ENCODE assay signal across 19 mouse cellular contexts in the genomic region with DNA sequence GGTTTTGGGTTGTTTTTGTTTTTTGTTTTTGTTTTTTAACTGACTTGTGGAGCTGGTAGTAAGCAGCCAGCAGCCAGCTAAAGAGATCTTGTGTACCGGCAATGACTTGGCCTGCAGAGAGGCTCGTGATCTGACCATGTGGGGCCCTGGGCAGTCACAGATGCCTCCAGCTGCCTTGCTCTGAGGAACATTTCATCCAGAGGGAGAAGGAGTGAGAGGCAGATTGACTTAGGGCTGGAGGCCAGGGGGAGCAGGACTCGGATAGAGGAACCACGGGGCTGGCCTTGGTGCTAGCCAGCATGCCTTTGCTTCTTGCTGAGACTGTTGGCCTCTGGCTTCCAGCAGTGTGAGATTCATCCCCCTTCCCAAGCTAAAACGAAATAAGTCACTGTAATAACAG. TPM values are rescaled to one million over a fixed set of nuclear protein-coding genes. Genes with fewer than 3 reads are reported as not detected.
DNase-seq lines count a peak whose midpoint lies in the region; ATAC-seq lines count a peak whose summit lies in the region.
"Had no signal": no experiment of that assay in that cellular context is flagged by ENCODE, and none has a peak within 500 bp of the region (broad histone marks: within the 10 kb centered on the region; RNA-seq: fewer than 3 reads in every experiment).

No protein-coding gene starts in this region.

- H3K27ac ChIP-seq in kidney, embryonic 16.5 days (ENCODE audit: low read length): no peak overlapping the region
- no peak overlapping the region for H3K27ac ChIP-seq in midbrain, embryonic 14.5 days (replicated peaks; ENCODE audit: low read depth, low read length)
- H3K27ac ChIP-seq: forebrain, embryonic 15.5 days; heart, embryonic 15.5 days; hindbrain, embryonic 15.5 days; kidney, embryonic 15.5 days; limb, embryonic 15.5 days; midbrain, embryonic 13.5 days; stomach, embryonic 15.5 days had no signal

- 60% methylated on average over 5 of the region's 5 CpGs for WGBS in kidney, embryonic 16.5 days
- 56% methylated on average over 5 of the region's 5 CpGs for WGBS in midbrain, embryonic 14.5 days

- no peak overlapping the region for H3K4me2 ChIP-seq in kidney, embryonic 16.5 days (replicated peaks; ENCODE audit: low read depth, low read length)
- H3K4me2 ChIP-seq in midbrain, embryonic 14.5 days (ENCODE audit: low read length): no peak overlapping the region
- H3K4me2 ChIP-seq: forebrain, embryonic 15.5 days; heart, embryonic 15.5 days; hindbrain, embryonic 15.5 days; kidney, embryonic 15.5 days; limb, embryonic 15.5 days; midbrain, embryonic 13.5 days; stomach, embryonic 15.5 days had no signal

- no peaks in the 10 kb centered on the region for H3K9me3 ChIP-seq in kidney, embryonic 16.5 days (ENCODE audit: low read length)
- H3K9me3 ChIP-seq in midbrain, embryonic 14.5 days (ENCODE audit: control insufficient read depth, low read length): no peaks in the 10 kb centered on the region
- H3K9me3 ChIP-seq: forebrain, embryonic 15.5 days; heart, embryonic 15.5 days; hindbrain, embryonic 15.5 days; kidney, embryonic 15.5 days; limb, embryonic 15.5 days; midbrain, embryonic 13.5 days; stomach, embryonic 15.5 days had no signal

- H3K36me3 ChIP-seq in kidney, embryonic 16.5 days (ENCODE audit: insufficient read depth, low read length): peaks cover 9% of the 10 kb centered on the region; the same call in 1 of the 2 replicates
- peaks cover 5% of the 10 kb centered on the region; the same call in 1 of the 2 replicates for H3K36me3 ChIP-seq in midbrain, embryonic 14.5 days (ENCODE audit: control insufficient read depth, insufficient read depth, low read length)
- H3K36me3 ChIP-seq: forebrain, embryonic 15.5 days; heart, embryonic 15.5 days; hindbrain, embryonic 15.5 days; stomach, embryonic 15.5 days had no signal

- DNase-seq in gastrocnemius, postnatal 10 days: peak; percentile 18
- no peak for DNase-seq in gastrocnemius, adult 18-20 months (ENCODE audit: low spot score)
- DNase-seq in kidney, postnatal 14 days: peak; percentile 14
- peak; percentile 16 for DNase-seq in heart, adult 8-10 months (ENCODE audit: low spot score)
- peak; percentile 18 for DNase-seq in lung, postnatal 36 days
- no peak for DNase-seq in midbrain, embryonic 14.5 days
- no peak for DNase-seq in T-cell, adult 2 months (ENCODE audit: low spot score)
- DNase-seq: adrenal gland, postnatal 14 days; thymus, postnatal 14 days had no signal

- H3K27me3 ChIP-seq in kidney, embryonic 16.5 days (ENCODE audit: insufficient read depth, low read length): no peaks in the 10 kb centered on the region
- H3K27me3 ChIP-seq in midbrain, embryonic 14.5 days (ENCODE audit: control insufficient read depth, insufficient read depth, low read length): no peaks in the 10 kb centered on the region
- H3K27me3 ChIP-seq: forebrain, embryonic 15.5 days; heart, embryonic 15.5 days; hindbrain, embryonic 15.5 days; kidney, embryonic 15.5 days; limb, embryonic 15.5 days; midbrain, embryonic 13.5 days; stomach, embryonic 15.5 days had no signal

- peaks cover 3% of the 10 kb centered on the region; the same call in 1 of the 2 replicates for H3K4me1 ChIP-seq in kidney, embryonic 16.5 days (ENCODE audit: insufficient read depth, low read length)
- H3K4me1 ChIP-seq in midbrain, embryonic 14.5 days (ENCODE audit: control insufficient read depth, insufficient read depth, low read length): 0 out of 2 replicates have a peak, but pooled peaks cover under 1% of the 10 kb centered on the region
- H3K4me1 ChIP-seq: heart, embryonic 15.5 days; limb, embryonic 15.5 days had no signal

- no peak overlapping the region for H3K9ac ChIP-seq in kidney, embryonic 16.5 days (replicated peaks; ENCODE audit: low read length)
- no peak overlapping the region for H3K9ac ChIP-seq in midbrain, embryonic 14.5 days (replicated peaks; ENCODE audit: low read length)
- H3K9ac ChIP-seq: forebrain, embryonic 15.5 days; heart, embryonic 15.5 days; hindbrain, embryonic 15.5 days; kidney, embryonic 15.5 days; limb, embryonic 15.5 days; midbrain, embryonic 13.5 days; stomach, embryonic 15.5 days had no signal

- ATAC-seq in kidney, embryonic 16.5 days (ENCODE audit: low FRiP score, low TSS enrichment): no peak
- ATAC-seq in midbrain, embryonic 14.5 days (ENCODE audit: low FRiP score, low TSS enrichment): no peak
- ATAC-seq: forebrain, embryonic 15.5 days; intestine, embryonic 16.5 days; midbrain, embryonic 13.5 days had no signal

- H3K4me3 ChIP-seq in kidney, embryonic 16.5 days (ENCODE audit: low read length): no peak overlapping the region
- H3K4me3 ChIP-seq in midbrain, embryonic 14.5 days (replicated peaks; ENCODE audit: low read depth, low read length): no peak overlapping the region
- H3K4me3 ChIP-seq: erythroblast, embryonic 14.5 days; forebrain, embryonic 15.5 days; heart, embryonic 15.5 days; hindbrain, embryonic 15.5 days; kidney, embryonic 15.5 days; limb, embryonic 15.5 days; midbrain, embryonic 13.5 days; stomach, embryonic 15.5 days had no signal

RNA-seq across cellular contexts. Expression of a gene that starts 43.2 kb away (rescaled TPM):
- total RNA-seq in gastrocnemius, postnatal 10 days (2021): 10 to 100 TPM; 10.4 to 10.8 TPM
- total RNA-seq in gastrocnemius, adult 18-20 months (2021): 10 to 100 TPM; 14.7 to 16.1 TPM
- polyA plus RNA-seq in kidney, embryonic 16.5 days (2015; fragmentation: Nextera tagmentation; extraction: Ambion mirVana): 25.1 and 29.8 TPM in 2 replicates
- 10 to 100 TPM; 23.7 to 31.6 (median 28.6) TPM for total RNA-seq in heart, adult 8-10 months (2022)
- 28.6 and 31.3 TPM in 2 replicates for polyA plus RNA-seq in midbrain, embryonic 14.5 days (2014; fragmentation: Nextera tagmentation; extraction: Ambion mirVana)

Comparison
In these comparisons a context has a peak if more than half of its experiments do, and no peak if none do; other contexts are left out.
1. DNase-seq: peak in gastrocnemius, postnatal 10 days (single experiment), kidney, postnatal 14 days (single experiment), heart, adult 8-10 months (single experiment) and lung, postnatal 36 days (single experiment); none in gastrocnemius, adult 18-20 months (single experiment), midbrain, embryonic 14.5 days (single experiment) and T-cell, adult 2 months (single experiment).